Mouse (Mus musculus) forebrain, embryonic 13.5 days (tissue): ENCODE measurements around the gene Tamm41. TPM values are rescaled to one million over a fixed set of nuclear protein-coding genes. Genes with fewer than 3 reads are reported as not detected.

Source experiments
- ATAC-seq: fragments of 200-750 bp; cut with Nextera tagmentation; 2 replicates; pipeline ENCODE4 v1.8.0; 2017
- H3K27ac ChIP-seq: fragments of 300-500 bp; sonication (generic); 2 replicates; pipeline ENCODE4 v1.5.1; 2015; ENCODE audit warnings: inconsistent platforms, mild to moderate bottlenecking, moderate library complexity
- H3K27me3 ChIP-seq: fragments of 300-500 bp; sonication (generic); 2 replicates; pipeline ENCODE4 v1.6.1; 2015; ENCODE audit warnings: mild to moderate bottlenecking, inconsistent platforms
- H3K36me3 ChIP-seq: fragments of 300-500 bp; sonication (generic); 2 replicates; pipeline ENCODE4 v1.6.1; 2015; ENCODE audit warnings: mild to moderate bottlenecking, inconsistent platforms; ENCODE audit not compliant: poor library complexity, severe bottlenecking
- H3K4me1 ChIP-seq: fragments of 300-500 bp; sonication (generic); 2 replicates; pipeline ENCODE4 v1.6.1; 2015; ENCODE audit warnings: inconsistent platforms
- H3K4me2 ChIP-seq: fragments of 300-500 bp; sonication (generic); 2 replicates; pipeline ENCODE4 v1.6.1; 2015; ENCODE audit warnings: inconsistent platforms, mild to moderate bottlenecking, moderate library complexity
- H3K4me3 ChIP-seq: fragments of 300-500 bp; sonication (generic); 2 replicates; pipeline ENCODE4 v1.5.1; 2015; ENCODE audit warnings: mild to moderate bottlenecking, inconsistent platforms
- H3K9ac ChIP-seq: fragments of 300-500 bp; sonication (generic); 2 replicates; pipeline ENCODE4 v1.6.1; 2015; ENCODE audit warnings: mild to moderate bottlenecking, inconsistent platforms
- H3K9me3 ChIP-seq: fragments of 300-500 bp; sonication (generic); replicated peaks from 2 replicates; pipeline ENCODE4 v1.6.1; 2016; ENCODE audit warnings: inconsistent platforms
- WGBS: fragments of 180-500 bp; shearing (Covaris S2); methylation state at CpG from one replicate; pipeline ENCODE4 v1.1.7; 2015; 5-methylcytosine and 5-hydroxymethylcytosine counted together
- polyA plus RNA-seq: library from polyadenylated mRNA; unstranded; fragments of >200 nt; fragmentation: Nextera tagmentation; extraction: Ambion mirVana; gene quantifications from 2 replicates; pipeline ENCODE4 v1.2.1, GENCODE M21; 2015

Tamm41 gene
- polyA plus RNA-seq, 1 experiment from 2014 or later = 70.9 TPM

DNA sequence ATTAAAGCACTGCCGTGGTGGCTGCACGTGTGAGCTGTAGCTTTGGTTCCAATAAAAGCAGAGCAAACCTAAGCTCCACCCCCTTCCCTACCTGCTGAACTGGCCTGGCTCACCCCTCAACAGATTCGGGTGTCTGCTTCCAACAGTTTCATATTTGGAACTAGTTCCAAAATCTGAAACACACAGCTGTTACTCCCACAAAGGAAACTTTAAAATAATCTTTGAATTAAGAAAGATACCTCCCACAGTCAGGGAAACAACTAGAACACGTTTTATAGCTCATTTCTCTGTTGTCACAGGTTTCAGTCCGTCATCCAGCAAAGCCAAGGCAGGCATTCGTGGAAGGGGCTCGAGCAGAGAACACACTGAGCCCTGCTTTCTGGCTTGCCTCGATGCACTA is 44.0 kb downstream of the Tamm41 start:
- Histone ChIP-seq H3K4me2 (no peak overlapping the region), H3K36me3 (0 out of 2 replicates have a peak, but pooled peaks cover 4% of the 10 kb centered on the region), H3K9ac (no peak overlapping the region), H3K4me3 (no peak overlapping the region), H3K27me3 (no peaks in the 10 kb centered on the region), H3K27ac (no peak overlapping the region), H3K4me1 (no peaks in the 10 kb centered on the region), H3K9me3 (peaks cover 4% of the 10 kb centered on the region; the same call in 1 of the 2 replicates)
- WGBS = 76% methylated on average over 8 of the region's 8 CpGs
- ATAC-seq = no peak

DNA sequence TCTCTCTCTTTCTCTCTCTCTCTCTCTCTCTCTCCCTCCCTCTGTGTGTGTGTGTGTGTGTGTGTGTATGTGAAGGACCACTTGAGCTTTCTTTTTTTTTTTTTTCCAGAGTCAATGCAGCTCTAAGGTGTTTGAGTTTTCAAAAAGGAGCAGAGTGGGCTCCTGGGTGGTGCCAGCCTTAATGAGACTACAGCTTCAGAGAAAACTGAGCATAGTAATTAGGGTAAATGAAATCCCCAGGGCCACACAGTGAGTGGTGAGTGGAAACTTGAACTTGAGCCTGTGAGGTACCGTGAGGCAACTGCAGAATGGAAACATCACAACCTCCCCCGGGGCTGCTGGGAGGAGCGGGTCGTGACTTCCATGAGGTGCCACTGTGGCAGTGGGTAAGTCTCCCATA is 45.8 kb downstream of the Tamm41 start:
- no peak overlapping the region for H3K27ac ChIP-seq
- H3K4me2 ChIP-seq = no peak overlapping the region
- H3K9ac ChIP-seq = no peak overlapping the region
- H3K27me3 ChIP-seq = no peaks in the 10 kb centered on the region
- H3K4me3 ChIP-seq = no peak overlapping the region
- 79% methylated on average over 4 of the region's 4 CpGs for WGBS
- peaks cover 4% of the 10 kb centered on the region; the same call in 1 of the 2 replicates for H3K9me3 ChIP-seq
- ATAC-seq = no peak
- H3K4me1 ChIP-seq = peaks cover 4% of the 10 kb centered on the region; the same call in 1 of the 2 replicates
- H3K36me3 ChIP-seq = 0 out of 2 replicates have a peak, but pooled peaks cover 4% of the 10 kb centered on the region

DNA sequence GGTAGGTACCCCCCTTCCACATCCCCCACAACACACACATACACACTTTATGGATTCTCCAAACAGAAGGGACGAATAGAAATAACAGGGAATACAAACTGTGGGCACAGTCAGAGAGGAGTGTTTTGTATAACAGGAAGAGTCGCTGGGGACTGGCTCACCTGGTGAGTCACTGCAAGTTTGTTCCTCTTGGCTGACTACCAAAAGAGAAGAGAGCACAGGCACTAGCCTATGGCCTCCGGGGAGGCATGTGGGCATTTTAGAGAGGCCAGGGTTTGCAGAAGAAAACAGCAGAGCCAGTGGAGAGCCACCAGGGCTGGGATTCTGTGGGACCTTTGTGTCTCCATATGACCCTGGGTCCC is 49.1 kb downstream of the Tamm41 start:
- 60% methylated on average over 3 of the region's 3 CpGs for WGBS
- Histone ChIP-seq H3K36me3 (no peaks in the 10 kb centered on the region), H3K27me3 (no peaks in the 10 kb centered on the region), H3K4me2 (no peak overlapping the region), H3K9me3 (no peaks in the 10 kb centered on the region), H3K4me1 (peaks cover 4% of the 10 kb centered on the region; the same call in 1 of the 2 replicates), H3K9ac (no peak overlapping the region), H3K4me3 (no peak overlapping the region), H3K27ac (no peak overlapping the region)
- no peak for ATAC-seq

DNA sequence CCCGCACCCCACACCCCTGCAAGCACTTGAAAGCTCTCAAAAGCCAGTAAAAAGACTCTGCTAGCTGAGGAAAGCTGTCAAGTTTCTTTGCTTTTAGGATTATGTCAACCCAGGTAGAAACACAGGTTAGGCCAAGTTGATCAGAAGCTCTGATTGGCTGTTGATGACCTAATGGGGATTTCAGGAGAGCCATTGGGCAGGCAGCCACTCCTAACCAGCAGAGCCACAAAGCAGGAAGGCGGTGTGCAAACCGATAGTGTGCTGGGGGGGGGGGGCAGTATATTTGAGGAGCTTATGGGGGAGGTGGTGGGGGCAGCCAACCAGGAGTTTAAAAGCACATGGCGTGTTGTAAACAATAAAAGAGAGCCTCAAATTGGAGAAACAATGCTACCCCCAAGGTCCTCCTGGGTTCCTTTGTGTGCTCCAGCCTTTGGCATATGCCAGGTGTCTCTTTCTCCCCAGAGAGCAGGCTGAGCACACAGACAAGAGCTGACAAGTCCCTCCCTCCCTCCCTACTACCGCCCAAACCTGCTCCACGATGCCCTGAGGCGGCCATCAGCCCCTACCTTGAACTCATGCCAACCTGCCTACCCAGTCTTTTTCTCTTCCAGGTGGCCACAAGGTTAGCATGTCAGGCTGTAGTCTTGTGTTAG is 49.6 kb downstream of the Tamm41 start:
- Histone ChIP-seq H3K9me3 (no peaks in the 10 kb centered on the region), H3K4me3 (no peak overlapping the region), H3K4me1 (peaks cover 4% of the 10 kb centered on the region; the same call in 1 of the 2 replicates), H3K27ac (no peak overlapping the region), H3K36me3 (no peaks in the 10 kb centered on the region), H3K4me2 (no peak overlapping the region), H3K9ac (no peak overlapping the region), H3K27me3 (no peaks in the 10 kb centered on the region)
- ATAC-seq = no peak
- WGBS = 53% methylated on average over 7 of the region's 7 CpGs

DNA sequence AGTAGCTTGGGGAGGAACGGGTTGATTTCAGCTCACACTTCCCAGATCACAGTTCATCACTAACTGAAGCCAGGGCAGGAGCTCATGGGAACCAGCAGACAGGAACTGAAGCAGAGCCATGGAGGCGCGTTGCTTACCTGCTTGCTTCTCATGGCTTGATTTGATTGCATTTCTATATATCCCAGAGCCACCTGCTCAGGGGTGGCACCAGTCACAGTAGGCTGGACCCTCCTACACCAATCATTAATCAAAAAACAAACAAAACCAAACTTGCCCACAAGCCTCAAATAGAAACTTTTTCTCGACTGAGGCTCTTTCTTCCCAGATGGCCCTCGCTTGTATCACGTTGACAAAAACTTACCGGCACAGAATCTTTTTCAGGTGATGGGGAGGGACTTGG is 55.0 kb downstream of the Tamm41 start:
- WGBS = 90% methylated on average over 7 of the region's 7 CpGs
- Histone ChIP-seq H3K9ac (no peak overlapping the region), H3K27ac (no peak overlapping the region), H3K36me3 (no peaks in the 10 kb centered on the region), H3K9me3 (no peaks in the 10 kb centered on the region), H3K4me1 (no peaks in the 10 kb centered on the region), H3K4me2 (no peak overlapping the region), H3K27me3 (no peaks in the 10 kb centered on the region), H3K4me3 (no peak overlapping the region)
- ATAC-seq = no peak

DNA sequence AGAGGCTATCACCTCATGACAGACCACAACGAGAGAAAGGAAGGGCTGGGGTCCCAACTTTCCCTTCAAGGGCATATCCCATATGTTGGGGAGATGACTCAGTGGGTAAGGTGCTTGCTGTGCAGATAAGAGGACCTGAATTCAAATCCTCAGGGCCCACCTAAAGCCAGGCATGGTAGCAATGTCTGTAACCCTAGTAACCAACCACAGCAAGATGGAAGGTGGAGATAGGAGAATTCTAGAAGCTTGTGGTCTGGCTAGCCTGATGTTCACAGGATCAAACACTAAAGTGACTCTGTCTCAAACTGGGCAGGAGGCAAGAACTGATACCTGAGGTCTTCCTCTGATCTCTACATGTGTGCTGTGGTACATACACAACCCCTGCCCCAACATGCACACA is 58.0 kb downstream of the Tamm41 start:
- H3K36me3 ChIP-seq = no peaks in the 10 kb centered on the region
- H3K9me3 ChIP-seq = no peaks in the 10 kb centered on the region
- no peak for ATAC-seq
- no peak overlapping the region for H3K9ac ChIP-seq
- H3K27me3 ChIP-seq = no peaks in the 10 kb centered on the region
- no peak overlapping the region for H3K4me3 ChIP-seq
- WGBS = 92% methylated on average over 1 of the region's 1 CpGs
- H3K27ac ChIP-seq = no peak overlapping the region
- no peaks in the 10 kb centered on the region for H3K4me1 ChIP-seq
- no peak overlapping the region for H3K4me2 ChIP-seq

DNA sequence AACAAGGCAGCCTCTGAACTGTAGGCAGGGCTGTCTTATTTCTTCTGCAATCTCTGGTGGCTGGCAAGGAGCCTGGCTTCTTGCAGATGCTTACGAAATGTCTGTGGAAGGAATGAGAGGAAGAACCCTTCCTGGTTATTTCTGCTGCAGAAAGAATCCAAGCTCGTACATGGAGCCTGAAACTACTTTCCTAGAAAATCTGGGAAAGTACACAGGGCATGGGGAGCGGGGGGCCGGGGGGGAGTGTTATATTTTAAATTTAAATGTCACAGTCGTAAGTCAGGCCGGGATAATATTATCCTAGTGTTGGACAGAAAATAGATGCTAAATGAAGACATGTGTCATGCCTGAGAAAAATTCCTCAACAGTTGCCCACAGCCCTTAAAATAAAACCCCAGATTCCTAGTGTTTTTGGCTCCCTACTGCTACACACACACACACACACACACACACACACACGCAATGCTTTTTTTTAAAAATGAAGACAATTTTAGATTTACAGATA is 60.7 kb downstream of the Tamm41 start:
- Histone ChIP-seq H3K36me3 (no peaks in the 10 kb centered on the region), H3K9ac (no peak overlapping the region), H3K27ac (no peak overlapping the region), H3K4me2 (no peak overlapping the region), H3K4me1 (no peaks in the 10 kb centered on the region), H3K27me3 (0 out of 2 replicates have a peak, but pooled peaks cover 2% of the 10 kb centered on the region), H3K9me3 (no peaks in the 10 kb centered on the region), H3K4me3 (no peak overlapping the region)
- no peak for ATAC-seq
- WGBS = 88% methylated on average over 7 of the region's 7 CpGs

DNA sequence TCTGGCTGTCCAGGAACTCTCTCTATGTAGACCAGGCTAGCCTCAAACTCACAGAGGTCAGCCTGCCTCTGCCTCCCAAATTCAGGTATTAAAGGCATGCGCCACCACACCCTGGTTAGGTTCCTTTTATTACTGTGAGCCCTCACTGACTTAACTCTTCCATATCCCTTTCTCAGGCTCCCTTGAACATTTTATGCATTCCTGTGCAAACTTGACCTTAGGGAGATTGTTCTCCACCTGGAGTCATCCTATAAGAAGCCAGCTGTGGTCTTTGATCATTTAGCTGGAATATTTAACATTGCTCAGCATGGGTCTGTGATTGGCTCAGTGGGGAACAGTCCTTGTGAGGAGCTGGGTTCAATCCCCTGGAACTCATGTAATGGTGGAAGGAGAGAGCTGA is 63.3 kb downstream of the Tamm41 start:
- Histone ChIP-seq H3K4me2 (no peak overlapping the region), H3K36me3 (no peaks in the 10 kb centered on the region), H3K27ac (no peak overlapping the region), H3K9me3 (no peaks in the 10 kb centered on the region), H3K4me3 (no peak overlapping the region), H3K4me1 (peaks cover 13% of the 10 kb centered on the region; the same call in 1 of the 2 replicates), H3K9ac (no peak overlapping the region), H3K27me3 (peaks cover 15% of the 10 kb centered on the region)
- no peak for ATAC-seq
- 95% methylated on average over 1 of the region's 1 CpGs for WGBS

DNA sequence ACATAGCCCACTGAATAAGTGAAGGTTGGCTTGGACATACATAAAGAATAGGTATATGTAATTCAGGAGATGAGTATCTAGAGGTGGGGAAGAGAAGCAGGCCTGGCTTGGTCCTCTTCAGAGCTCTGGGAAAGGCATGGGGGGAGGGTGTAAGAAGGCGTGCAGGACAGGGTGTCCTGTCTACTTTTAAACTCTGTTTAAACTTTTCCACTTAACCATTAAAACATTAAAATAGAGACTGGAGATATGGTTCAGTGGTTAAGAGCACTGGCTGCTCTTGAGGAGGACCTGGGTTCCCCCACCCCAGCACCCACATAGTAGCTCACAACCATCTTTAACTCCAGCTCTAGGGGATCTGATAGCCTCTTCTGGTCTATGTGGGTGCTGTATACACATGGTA is 64.7 kb downstream of the Tamm41 start:
- WGBS = 82% methylated on average over 1 of the region's 1 CpGs
- peaks cover 24% of the 10 kb centered on the region for H3K27me3 ChIP-seq
- no peak overlapping the region for H3K4me2 ChIP-seq
- no peak overlapping the region for H3K9ac ChIP-seq
- no peaks in the 10 kb centered on the region for H3K36me3 ChIP-seq
- ATAC-seq = no peak
- peaks cover 21% of the 10 kb centered on the region; the same call in 1 of the 2 replicates for H3K4me1 ChIP-seq
- no peak overlapping the region for H3K4me3 ChIP-seq
- no peaks in the 10 kb centered on the region for H3K9me3 ChIP-seq
- no peak overlapping the region for H3K27ac ChIP-seq

DNA sequence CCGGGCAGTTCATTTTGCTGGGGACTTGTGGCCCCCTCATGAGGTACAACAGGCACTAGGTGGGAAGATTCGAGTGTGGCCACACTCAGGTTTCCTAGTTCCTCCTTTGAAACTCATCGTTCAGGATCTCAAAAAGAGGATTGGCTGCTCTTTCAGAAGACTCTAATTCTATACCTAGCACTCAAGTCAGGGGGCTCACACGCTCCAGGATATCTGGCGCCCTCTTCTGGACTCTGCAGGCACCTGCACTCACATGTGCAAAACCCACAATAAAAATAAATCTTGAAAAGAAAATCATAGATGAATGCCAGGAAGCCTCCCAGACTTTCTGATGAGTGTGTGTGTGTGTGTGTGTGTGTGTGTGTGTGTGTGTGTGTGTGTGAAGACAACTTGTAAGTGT is 66.8 kb downstream of the Tamm41 start:
- WGBS = 67% methylated on average over 5 of the region's 5 CpGs
- peaks cover 43% of the 10 kb centered on the region for H3K27me3 ChIP-seq

DNA sequence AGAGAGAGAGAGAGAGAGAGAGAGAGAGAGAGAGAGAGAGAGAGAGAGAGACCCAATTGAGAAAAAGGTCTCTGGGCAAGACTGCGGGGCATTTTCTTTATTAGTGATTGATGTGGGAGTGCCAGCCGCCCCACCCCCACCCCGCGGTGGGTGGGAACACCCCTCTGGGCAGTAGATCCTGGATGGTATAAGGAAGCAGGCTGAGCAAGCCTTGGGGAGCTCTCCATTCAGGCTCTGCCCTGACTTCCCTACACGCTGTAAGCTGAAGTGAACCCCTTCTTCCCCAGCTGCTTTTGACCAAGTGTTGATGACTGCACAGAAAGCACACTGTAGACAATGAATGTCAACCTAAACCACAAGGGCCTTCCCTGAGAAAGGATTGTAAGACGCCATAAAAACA is 67.3 kb downstream of the Tamm41 start:
- peak overlapping the region; percentile 100; the same call in 1 of the 2 replicates for H3K4me2 ChIP-seq

More for the DNA sequence above, 66.8 kb downstream of the Tamm41 start:
- Histone ChIP-seq H3K9ac (no peak overlapping the region), H3K36me3 (no peaks in the 10 kb centered on the region), H3K4me3 (no peak overlapping the region), H3K4me2 (no peak overlapping the region), H3K9me3 (no peaks in the 10 kb centered on the region), H3K4me1 (peaks cover 26% of the 10 kb centered on the region; the same call in 1 of the 2 replicates), H3K27ac (no peak overlapping the region)
- no peak for ATAC-seq

DNA sequence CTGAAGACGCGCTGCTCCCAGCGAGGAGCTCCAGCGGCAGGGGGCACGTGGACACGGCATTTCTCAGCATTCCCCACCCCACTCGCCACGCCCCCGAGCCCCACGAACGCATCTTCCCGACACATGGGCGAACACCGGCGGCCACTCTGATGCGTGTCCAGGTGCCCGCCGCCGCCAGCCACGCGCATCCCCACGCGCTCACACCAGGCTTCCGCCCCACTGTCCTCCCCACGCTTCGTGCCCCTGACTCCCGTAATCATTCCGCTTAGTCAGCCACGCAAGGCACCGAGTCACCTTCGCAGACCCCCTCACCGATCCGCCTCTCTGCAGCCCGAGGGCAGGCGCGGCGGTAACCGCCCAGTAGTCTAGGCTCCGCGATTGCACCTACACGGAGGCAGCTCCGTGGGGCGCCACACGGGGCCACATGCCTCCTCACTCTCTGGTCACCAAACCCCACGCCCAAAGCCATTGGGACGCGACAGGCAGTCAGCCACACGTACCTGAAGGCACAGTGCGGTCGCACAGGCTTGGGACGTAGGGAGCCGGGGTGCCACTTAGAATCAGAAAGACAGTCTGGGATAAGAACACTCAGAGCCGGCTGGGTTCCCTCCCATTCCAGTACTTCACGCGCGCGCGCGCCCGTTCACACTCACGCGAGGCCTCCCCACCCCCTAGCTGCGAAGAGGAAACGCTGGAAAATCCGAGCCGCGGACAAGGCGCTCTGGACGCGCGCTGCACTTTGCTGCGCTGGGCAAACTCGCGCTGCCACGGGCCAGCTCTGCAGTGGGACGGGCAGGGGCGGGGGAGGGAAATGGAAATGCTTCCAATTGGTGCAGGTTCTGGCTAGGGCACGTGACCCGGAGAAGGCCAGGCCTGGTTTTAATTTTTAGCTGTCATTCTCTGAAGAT is 68.2 kb downstream of the Tamm41 start, which contains the start of gene Vgll4:
Gene Vgll4, minus strand, starts transcription at position 782 of the 908 bp plus-strand sequence.
- no peaks in the 10 kb centered on the region for H3K36me3 ChIP-seq
- H3K9me3 ChIP-seq = no peaks in the 10 kb centered on the region
- peak within 1 kb of the TSS; percentile 73 for H3K9ac ChIP-seq
- H3K4me2 ChIP-seq = peak within 1 kb of the TSS; percentile 100
- H3K4me3 ChIP-seq = peak within 1 kb of the TSS; percentile 69
- H3K27me3 ChIP-seq = peaks cover 48% of the 10 kb centered on the region
- WGBS = under 1% methylated on average over 79 of the region's 79 CpGs
- no peak within 1 kb of the TSS for H3K27ac ChIP-seq
- H3K4me1 ChIP-seq = peaks cover 26% of the 10 kb centered on the region; the same call in 1 of the 2 replicates
- peak; percentile 59 for ATAC-seq

More for the DNA sequence above, 67.3 kb downstream of the Tamm41 start:
- Histone ChIP-seq H3K27me3 (peaks cover 47% of the 10 kb centered on the region), H3K9me3 (no peaks in the 10 kb centered on the region), H3K27ac (no peak overlapping the region), H3K4me3 (no peak overlapping the region; the same call in 1 of the 2 replicates), H3K4me1 (peaks cover 26% of the 10 kb centered on the region; the same call in 1 of the 2 replicates), H3K36me3 (no peaks in the 10 kb centered on the region), H3K9ac (no peak overlapping the region)
- WGBS = 26% methylated on average over 6 of the region's 6 CpGs
- ATAC-seq = no peak
